Mouse (Mus musculus) ES-E14 (cell line): ENCODE data around the gene Ubox5. TPM values are rescaled to one million over a fixed set of nuclear protein-coding genes. Genes with fewer than 3 reads are reported as not detected.

ENCODE experiments used
- DNase-seq: peaks from one replicate; pipeline ENCODE4 v3.0.0-alpha.2; 2013; ENCODE audit warnings: low read depth, low spot score
- H3K27ac ChIP-seq: 2 replicates; pipeline ENCODE4 v1.5.1; 2012; ENCODE audit warnings: low read depth, mild to moderate bottlenecking, low read length, moderate library complexity, mixed read lengths; ENCODE audit not compliant: poor library complexity, insufficient read depth, severe bottlenecking
- H3K36me3 ChIP-seq: 2 replicates; pipeline ENCODE4 v1.6.1; 2012; ENCODE audit warnings: mild to moderate bottlenecking, low read length, moderate library complexity, mixed read lengths; ENCODE audit not compliant: control insufficient read depth, poor library complexity, insufficient read depth, severe bottlenecking
- H3K4me1 ChIP-seq, 2 experiments: fragments of 150-350 bp in 1 of 2; sonication (generic) in 1 of 2; 2 replicates each; pipeline ENCODE4 v1.6.1; 2012; ENCODE audit warnings: low read length in 2 of 2, mild to moderate bottlenecking in 1 of 2, mixed read lengths in 1 of 2; ENCODE audit not compliant: control insufficient read depth in 2 of 2, insufficient read depth in 2 of 2, poor library complexity in 1 of 2
- H3K4me3 ChIP-seq, 2 experiments: fragments of 150-350 bp in 1 of 2; sonication (generic) in 1 of 2; 2 replicates each; pipeline ENCODE4 v1.5.1; 2012; ENCODE audit warnings: low read length in 2 of 2, low read depth in 1 of 2, mild to moderate bottlenecking in 1 of 2, mixed read lengths in 1 of 2; ENCODE audit not compliant: insufficient read depth in 1 of 2, poor library complexity in 1 of 2, severe bottlenecking in 1 of 2
- H3K9ac ChIP-seq: 2 replicates; pipeline ENCODE4 v1.6.1; 2012; ENCODE audit warnings: low read depth, mild to moderate bottlenecking, low read length, mixed read lengths; ENCODE audit not compliant: poor library complexity, insufficient read depth, severe bottlenecking
- H3K9me3 ChIP-seq: fragments of 150-350 bp; sonication (generic); 2 replicates; pipeline ENCODE4 v1.6.1; 2012; ENCODE audit warnings: low read depth, mild to moderate bottlenecking, low read length; ENCODE audit not compliant: control insufficient read depth, insufficient read depth
- CHD2 ChIP-seq: IDR thresholded peaks from 2 replicates; pipeline ENCODE4 v1.6.1; 2014; ENCODE audit warnings: mild to moderate bottlenecking, low read depth, low read length, inconsistent platforms
- HCFC1 ChIP-seq: IDR thresholded peaks from 2 replicates; pipeline ENCODE4 v1.6.1; 2012; ENCODE audit warnings: low read length, inconsistent platforms, borderline replicate concordance; ENCODE audit not compliant: insufficient read depth
- MAFK ChIP-seq: IDR thresholded peaks from 2 replicates; pipeline ENCODE4 v1.6.1; 2014; ENCODE audit warnings: mild to moderate bottlenecking, low read depth, low read length, inconsistent platforms; ENCODE audit not compliant: insufficient read depth
- ZC3H11A ChIP-seq: IDR thresholded peaks from 2 replicates; pipeline ENCODE4 v1.6.1; 2012; ENCODE audit warnings: low read depth, mild to moderate bottlenecking, inconsistent platforms, low read length, borderline replicate concordance
- ZNF384 ChIP-seq: IDR thresholded peaks from 2 replicates; pipeline ENCODE4 v1.6.1; 2012; ENCODE audit warnings: low read depth, low read length, inconsistent platforms
- in situ Hi-C, 2 experiments: fragments of 600-800 bp; cut with MboI; formaldehyde crosslinking; loops; one replicate each; pipeline ENCODE4 v1.15.1; 2025; ENCODE audit warnings: low sequenced_read_pairs in 2 of 2, inconsistent platforms in 1 of 2; ENCODE audit not compliant: unreplicated experiment in 2 of 2
- total RNA-seq: library from RNA; depleted of rRNA; stranded (reverse); fragments of 300-350 nt; gene quantifications from 2 replicates; pipeline ENCODE4 v1.2.3, GENCODE M21; 2012

Gene Ubox5
- total RNA-seq, 1 experiment: 5.0 TPM

- peaks cover 6% of the 10 kb centered on the region for H3K36me3 ChIP-seq
- no peak for DNase-seq
- H3K9me3 ChIP-seq: no peaks in the 10 kb centered on the region
- H3K4me3 ChIP-seq: no peak overlapping the region
- TF ChIP-seq ZC3H11A (no peak), HCFC1 (no peak), MAFK (no peak), CHD2 (no peak), ZNF384 (no peak)
- in situ Hi-C loops: no loop called here
- no peak overlapping the region for H3K9ac ChIP-seq
- H3K27ac ChIP-seq: no peak overlapping the region
- peaks cover 7 to 31% of the 10 kb centered on the region in 2 experiments; a peak in 3 of 4 replicates for H3K4me1 ChIP-seq
Measured at GRCm38 (mm10) chr2:130632416-130632815, 2.6 kb upstream of the Ubox5 start.

GRCm38 (mm10) chr2:130629080-130629838 is 579 bp downstream of the Ubox5 start:
- peaks cover 12% of the 10 kb centered on the region for H3K36me3 ChIP-seq
- peak overlapping the region; percentile 45 for H3K27ac ChIP-seq
- DNase-seq: no peak
- in situ Hi-C loops: no loop called here
- peak overlapping the region; percentile 92 to 93 for H3K4me3 ChIP-seq
- TF ChIP-seq CHD2 (no peak), MAFK (no peak), ZNF384 (no peak), HCFC1 (no peak), ZC3H11A (no peak)
- H3K9me3 ChIP-seq: no peaks in the 10 kb centered on the region
- peaks cover 5 to 16% of the 10 kb centered on the region in 2 experiments; a peak in 3 of 4 replicates for H3K4me1 ChIP-seq
- peak overlapping the region; percentile 99 for H3K9ac ChIP-seq

GRCm38 (mm10) chr2:130628424-130628823 is 1.4 kb downstream of the Ubox5 start:
- TF ChIP-seq ZC3H11A (no peak), MAFK (no peak), ZNF384 (no peak), HCFC1 (no peak), CHD2 (no peak)
- Histone ChIP-seq H3K4me3 (peak overlapping the region; percentile 92 to 93; a peak in 3 of 4 replicates), H3K4me1 (peaks cover 3 to 8% of the 10 kb centered on the region in 2 experiments; a peak in 3 of 4 replicates), H3K9ac (no peak overlapping the region; the same call in 1 of the 2 replicates), H3K9me3 (no peaks in the 10 kb centered on the region), H3K36me3 (peaks cover 12% of the 10 kb centered on the region), H3K27ac (no peak overlapping the region)
- in situ Hi-C loops: no loop called here
- DNase-seq: no peak

GRCm38 (mm10) chr2:130618972-130619371 is 10.9 kb downstream of the Ubox5 start:
- in situ Hi-C loops: no loop called here
- Histone ChIP-seq H3K9me3 (no peaks in the 10 kb centered on the region), H3K4me1 (no peaks in the 10 kb centered on the region; a peak in 1 of 4 replicates), H3K9ac (no peak overlapping the region), H3K36me3 (peaks cover 20% of the 10 kb centered on the region), H3K4me3 (no peak overlapping the region), H3K27ac (no peak overlapping the region)
- TF ChIP-seq HCFC1 (no peak), ZNF384 (no peak), ZC3H11A (no peak), CHD2 (no peak), MAFK (no peak)
- no peak for DNase-seq
